Mouse (Mus musculus): ENCODE data around the gene Tekt2.

GRCm38 (mm10) chr4:126281706-126282105, 43.8 kb downstream of the Tekt2 start:
- TF ChIP-seq CTCF (IDR thresholded peaks at IDR 0.05; ENCODE audit: insufficient read depth, low read length) (no peak), POLR2A (IDR thresholded peaks at IDR 0.05; ENCODE audit: borderline replicate concordance, extremely low read depth, low read depth, low read length) (no peak)
